Mouse (Mus musculus) midbrain, embryonic 14.5 days (tissue): ENCODE measurements at regions not wholly inside any gene's neighbourhood (a gene's known extent, or its start where the extent isn't known, plus 50 kb on each side); places are given as distances from the start of the nearest gene placed in this dataset.
A peak's percentile ranks its signal among the peaks of the same experiment; 100 is the strongest.

Experiments
- ATAC-seq: fragments of 200-750 bp; cut with Nextera tagmentation; 2 replicates; pipeline ENCODE4 v1.8.0; 2017; ENCODE audit warnings: moderate number of reproducible peaks, moderate library complexity; ENCODE audit not compliant: low FRiP score, low TSS enrichment
- DNase-seq: peaks from one replicate; pipeline ENCODE4 v3.0.0-alpha.2; 2015
- H3K27ac ChIP-seq: fragments of 300-500 bp; sonication (generic); replicated peaks from 2 replicates; pipeline ENCODE4 v1.5.1; 2014; ENCODE audit warnings: mild to moderate bottlenecking, low read depth, low read length, moderate library complexity
- H3K27me3 ChIP-seq: fragments of 300-500 bp; sonication (generic); 2 replicates; pipeline ENCODE4 v1.6.1; 2014; ENCODE audit warnings: low read length, control low read depth, mixed read lengths; ENCODE audit not compliant: control insufficient read depth, insufficient read depth
- H3K36me3 ChIP-seq: fragments of 300-500 bp; sonication (generic); 2 replicates; pipeline ENCODE4 v1.6.1; 2014; ENCODE audit warnings: low read length, control low read depth; ENCODE audit not compliant: control insufficient read depth, insufficient read depth
- H3K4me1 ChIP-seq: fragments of 300-500 bp; sonication (generic); 2 replicates; pipeline ENCODE4 v1.6.1; 2014; ENCODE audit warnings: mild to moderate bottlenecking, antibody characterized with exemption, low read length, control low read depth; ENCODE audit not compliant: control insufficient read depth, insufficient read depth
- H3K4me2 ChIP-seq: fragments of 300-500 bp; sonication (generic); 2 replicates; pipeline ENCODE4 v1.6.1; 2014; ENCODE audit warnings: mild to moderate bottlenecking, low read length, moderate library complexity
- H3K4me3 ChIP-seq: fragments of 300-500 bp; sonication (generic); replicated peaks from 2 replicates; pipeline ENCODE4 v1.5.1; 2014; ENCODE audit warnings: low read depth, low read length
- H3K9ac ChIP-seq: fragments of 300-500 bp; sonication (generic); replicated peaks from 2 replicates; pipeline ENCODE4 v1.6.1; 2014; ENCODE audit warnings: mild to moderate bottlenecking, low read length, moderate library complexity
- H3K9me3 ChIP-seq: fragments of 300-500 bp; sonication (generic); 2 replicates; pipeline ENCODE4 v1.6.1; 2016; ENCODE audit warnings: low read length, control low read depth, mixed read lengths; ENCODE audit not compliant: control insufficient read depth
- whole genome bisulfite sequencing: fragments of 180-500 bp; shearing (Covaris S2); extraction: QIAGEN DNeasy Blood & Tissue Kit; methylation state at CpG from one replicate; pipeline ENCODE4 v1.1.7; 2014; 5-methylcytosine and 5-hydroxymethylcytosine counted together

GRCm38 (mm10) chr2:114454901-114455300 is 199.9 kb downstream of the Dph6 start:
- Histone ChIP-seq H3K9ac (no peak overlapping the region), H3K4me3 (no peak overlapping the region), H3K4me1 (no peaks in the 10 kb centered on the region), H3K36me3 (no peaks in the 10 kb centered on the region), H3K27ac (no peak overlapping the region), H3K27me3 (no peaks in the 10 kb centered on the region), H3K9me3 (no peaks in the 10 kb centered on the region), H3K4me2 (no peak overlapping the region)
- ATAC-seq (no peak), DNase-seq (no peak)
- 87% methylated on average over 2 of the region's 2 CpGs for WGBS

GRCm38 (mm10) chr2:114450185-114450584 is 204.6 kb downstream of the Dph6 start:
- no peak overlapping the region for H3K9ac ChIP-seq
- H3K36me3 ChIP-seq = no peaks in the 10 kb centered on the region
- H3K4me1 ChIP-seq = no peaks in the 10 kb centered on the region
- no peak overlapping the region for H3K27ac ChIP-seq
- H3K9me3 ChIP-seq = no peaks in the 10 kb centered on the region
- 74% methylated on average over 1 of the region's 1 CpGs for WGBS
- no peak overlapping the region for H3K4me3 ChIP-seq
- no peaks in the 10 kb centered on the region for H3K27me3 ChIP-seq
- ATAC-seq (no peak), DNase-seq (no peak)
- no peak overlapping the region for H3K4me2 ChIP-seq

- 83% methylated on average over 2 of the region's 2 CpGs for WGBS
Observed at GRCm38 (mm10) chr2:114443801-114444200, 211.0 kb downstream of the Dph6 start.

GRCm38 (mm10) chr2:114440943-114441342 is 213.8 kb downstream of the Dph6 start:
- H3K4me3 ChIP-seq = no peak overlapping the region
- ATAC-seq = peak; percentile 71; the same call in 1 of the 2 replicates
- no peaks in the 10 kb centered on the region for H3K36me3 ChIP-seq
- no peaks in the 10 kb centered on the region; the same call in 1 of the 2 replicates for H3K4me1 ChIP-seq
- no peak overlapping the region for H3K4me2 ChIP-seq
- H3K9ac ChIP-seq = no peak overlapping the region
- no peaks in the 10 kb centered on the region for H3K27me3 ChIP-seq
- WGBS = 27% methylated on average over 6 of the region's 6 CpGs
- H3K27ac ChIP-seq = no peak overlapping the region
- no peaks in the 10 kb centered on the region for H3K9me3 ChIP-seq
- DNase-seq = peak; percentile 41

More at GRCm38 (mm10) chr2:114443801-114444200, 211.0 kb downstream of the Dph6 start:
- no peaks in the 10 kb centered on the region for H3K27me3 ChIP-seq
- no peak overlapping the region for H3K27ac ChIP-seq
- no peak overlapping the region for H3K4me3 ChIP-seq
- DNase-seq (no peak), ATAC-seq (no peak)
- H3K9ac ChIP-seq = no peak overlapping the region
- H3K9me3 ChIP-seq = no peaks in the 10 kb centered on the region
- no peaks in the 10 kb centered on the region for H3K36me3 ChIP-seq
- no peak overlapping the region for H3K4me2 ChIP-seq
- no peaks in the 10 kb centered on the region; the same call in 1 of the 2 replicates for H3K4me1 ChIP-seq

- Histone ChIP-seq H3K4me1 (no peaks in the 10 kb centered on the region; the same call in 1 of the 2 replicates), H3K4me3 (no peak overlapping the region), H3K27me3 (no peaks in the 10 kb centered on the region), H3K27ac (no peak overlapping the region), H3K36me3 (no peaks in the 10 kb centered on the region), H3K9me3 (no peaks in the 10 kb centered on the region), H3K9ac (no peak overlapping the region), H3K4me2 (no peak overlapping the region)
- ATAC-seq (no peak), DNase-seq (peak; percentile 80)
- WGBS = 65% methylated on average over 1 of the region's 1 CpGs
Observed at GRCm38 (mm10) chr2:114439668-114440067, 215.1 kb downstream of the Dph6 start.

GRCm38 (mm10) chr2:114438048-114438447 is 216.7 kb downstream of the Dph6 start:
- Histone ChIP-seq H3K4me1 (no peaks in the 10 kb centered on the region; the same call in 1 of the 2 replicates), H3K27ac (no peak overlapping the region), H3K9me3 (no peaks in the 10 kb centered on the region), H3K4me2 (no peak overlapping the region), H3K27me3 (no peaks in the 10 kb centered on the region), H3K9ac (no peak overlapping the region), H3K36me3 (no peaks in the 10 kb centered on the region), H3K4me3 (no peak overlapping the region)
- no peak for ATAC-seq
- WGBS = 40% methylated on average over 3 of the region's 3 CpGs
- no peak for DNase-seq

GRCm38 (mm10) chr2:114427426-114428157 is 226.3 kb upstream of the Zfp770 start:
- no peaks in the 10 kb centered on the region for H3K4me1 ChIP-seq
- no peak overlapping the region for H3K4me3 ChIP-seq
- H3K27ac ChIP-seq = no peak overlapping the region
- H3K9me3 ChIP-seq = no peaks in the 10 kb centered on the region
- no peaks in the 10 kb centered on the region for H3K36me3 ChIP-seq
- DNase-seq (no peak), ATAC-seq (no peak)
- WGBS = 91% methylated on average over 10 of the region's 10 CpGs
- no peak overlapping the region for H3K4me2 ChIP-seq
- no peaks in the 10 kb centered on the region for H3K27me3 ChIP-seq
- no peak overlapping the region for H3K9ac ChIP-seq

GRCm38 (mm10) chr2:114419346-114419745 is 218.1 kb upstream of the Zfp770 start:
- H3K4me2 ChIP-seq = no peak overlapping the region
- H3K27me3 ChIP-seq = no peaks in the 10 kb centered on the region
- no peaks in the 10 kb centered on the region for H3K9me3 ChIP-seq
- H3K27ac ChIP-seq = no peak overlapping the region
- H3K9ac ChIP-seq = no peak overlapping the region
- DNase-seq (no peak), ATAC-seq (no peak)
- WGBS = 68% methylated on average over 3 of the region's 3 CpGs
- H3K4me3 ChIP-seq = no peak overlapping the region
- no peaks in the 10 kb centered on the region for H3K36me3 ChIP-seq
- no peaks in the 10 kb centered on the region for H3K4me1 ChIP-seq

GRCm38 (mm10) chr2:114413013-114413412 is 211.7 kb upstream of the Zfp770 start:
- H3K27ac ChIP-seq = no peak overlapping the region
- H3K4me3 ChIP-seq = no peak overlapping the region
- no peak overlapping the region for H3K9ac ChIP-seq
- ATAC-seq = no peak
- H3K36me3 ChIP-seq = no peaks in the 10 kb centered on the region
- no peak overlapping the region for H3K4me2 ChIP-seq
- H3K27me3 ChIP-seq = no peaks in the 10 kb centered on the region
- no peaks in the 10 kb centered on the region for H3K4me1 ChIP-seq
- peak; percentile 7 for DNase-seq
- no peaks in the 10 kb centered on the region for H3K9me3 ChIP-seq
- WGBS = 91% methylated on average over 3 of the region's 3 CpGs
